Mouse (Mus musculus) MEL (cell line): Measurements from ENCODE around the gene Ugt2b34. TPM values are rescaled to one million over a fixed set of nuclear protein-coding genes. Genes with fewer than 3 reads are reported as not detected.

Source experiments
- DNase-seq: peaks from one replicate; pipeline ENCODE4 v3.0.0; 2011; ENCODE audit warnings: low read depth, low spot score
- H3K27ac ChIP-seq: 2 replicates; pipeline ENCODE4 v1.5.1; 2012; ENCODE audit warnings: low read depth, mild to moderate bottlenecking, control low read depth, low read length, moderate library complexity; ENCODE audit not compliant: control insufficient read depth
- H3K27me3 ChIP-seq, 2 experiments: fragments of 150-350 bp in 1 of 2; sonication (generic) in 1 of 2; 2 replicates each; pipeline ENCODE4 v1.6.1; 2012; ENCODE audit warnings: low read length in 2 of 2, mild to moderate bottlenecking in 2 of 2, improper control_type of control experiment in 1 of 2, moderate library complexity in 1 of 2; ENCODE audit not compliant: insufficient read depth in 2 of 2, control insufficient read depth in 1 of 2
- H3K36me3 ChIP-seq, 2 experiments: 2 replicates each; pipeline ENCODE4 v1.6.1; 2012 to 2014; ENCODE audit warnings: low read length in 2 of 2, improper control_type of control experiment in 1 of 2, inconsistent platforms in 1 of 2, mild to moderate bottlenecking in 1 of 2; ENCODE audit not compliant: insufficient read depth in 2 of 2, control insufficient read depth in 1 of 2
- H3K4me1 ChIP-seq, 2 experiments: fragments of 150-350 bp in 1 of 2; sonication (generic) in 1 of 2; 2 replicates each; pipeline ENCODE4 v1.6.1; 2012; ENCODE audit warnings: low read length in 2 of 2, improper control_type of control experiment in 1 of 2, mild to moderate bottlenecking in 1 of 2; ENCODE audit not compliant: insufficient read depth in 2 of 2, control insufficient read depth in 1 of 2
- H3K4me3 ChIP-seq, 2 experiments: fragments of 150-350 bp in 1 of 2; sonication (generic) in 1 of 2; 2 replicates each; pipeline ENCODE4 v1.5.1; 2012; ENCODE audit warnings: low read depth in 2 of 2, low read length in 2 of 2, mild to moderate bottlenecking in 2 of 2, moderate library complexity in 2 of 2, control low read depth in 1 of 2, improper control_type of control experiment in 1 of 2; ENCODE audit not compliant: control insufficient read depth in 1 of 2, insufficient read depth in 1 of 2
- H3K79me2 ChIP-seq: 2 replicates; pipeline ENCODE4 v1.6.1; 2012; ENCODE audit warnings: mild to moderate bottlenecking, low read length, moderate library complexity; ENCODE audit not compliant: control insufficient read depth, poor library complexity, insufficient read depth
- H3K9ac ChIP-seq: 2 replicates; pipeline ENCODE4 v1.6.1; 2012; ENCODE audit warnings: low read depth, mild to moderate bottlenecking, control low read depth, low read length, moderate library complexity; ENCODE audit not compliant: control insufficient read depth, poor library complexity, severe bottlenecking
- H3K9me3 ChIP-seq: fragments of 150-350 bp; sonication (generic); replicated peaks from 2 replicates; pipeline ENCODE4 v1.6.1; 2012; ENCODE audit warnings: mild to moderate bottlenecking, low read length, improper control_type of control experiment, moderate library complexity; ENCODE audit not compliant: insufficient read depth
- CHD1 ChIP-seq: IDR thresholded peaks from 2 replicates; pipeline ENCODE4 v1.6.1; 2012; ENCODE audit warnings: low read depth, mild to moderate bottlenecking, inconsistent platforms, low read length, improper control_type of control experiment
- CTCF ChIP-seq, 3 experiments: IDR thresholded peaks in 2 of 3; conservative IDR thresholded peaks in 1 of 3; 2 replicates each; pipeline ENCODE4 v1.5.1; 2011 to 2012; ENCODE audit warnings: low read length in 3 of 3, low read depth in 2 of 3, mild to moderate bottlenecking in 2 of 3, improper control_type of control experiment in 1 of 3, inconsistent platforms in 1 of 3, mixed read lengths in 1 of 3, moderate library complexity in 1 of 3; ENCODE audit not compliant: control insufficient read depth in 1 of 3, insufficient read depth in 1 of 3, poor library complexity in 1 of 3, severe bottlenecking in 1 of 3
- ETS1 ChIP-seq: IDR thresholded peaks from 2 replicates; pipeline ENCODE4 v1.6.1; 2012; ENCODE audit warnings: low read depth, mild to moderate bottlenecking, inconsistent platforms, low read length, improper control_type of control experiment, moderate library complexity
- GATA1 ChIP-seq: IDR thresholded peaks from 2 replicates; pipeline ENCODE4 v1.6.1; 2011; ENCODE audit warnings: low read depth, low read length, improper control_type of control experiment
- HCFC1 ChIP-seq: IDR thresholded peaks from 2 replicates; pipeline ENCODE4 v1.6.1; 2012; ENCODE audit warnings: low read depth, mild to moderate bottlenecking, inconsistent platforms, low read length, improper control_type of control experiment, moderate library complexity
- JUND ChIP-seq: IDR thresholded peaks from 2 replicates; pipeline ENCODE4 v1.6.1; 2011; ENCODE audit warnings: low read depth, mild to moderate bottlenecking, improper control_type of control experiment, low read length
- KAT2A ChIP-seq: conservative IDR thresholded peaks from 2 replicates; pipeline ENCODE4 v1.6.1; 2012; ENCODE audit warnings: low read depth, low read length, improper control_type of control experiment, inconsistent platforms
- MAFK ChIP-seq: IDR thresholded peaks from 2 replicates; pipeline ENCODE4 v1.6.1; 2011; ENCODE audit warnings: low read depth, mild to moderate bottlenecking, low read length, improper control_type of control experiment, borderline replicate concordance
- MAX ChIP-seq: IDR thresholded peaks from 2 replicates; pipeline ENCODE4 v1.6.1; 2011; ENCODE audit warnings: low read length, improper control_type of control experiment
- MEF2A ChIP-seq: IDR thresholded peaks from 2 replicates; pipeline ENCODE4 v1.6.1; 2014; ENCODE audit warnings: low read depth, mild to moderate bottlenecking, inconsistent platforms, low read length, improper control_type of control experiment; ENCODE audit not compliant: poor library complexity, insufficient replicate concordance, severe bottlenecking; ENCODE audit errors: extremely low read depth
- MYB ChIP-seq: IDR thresholded peaks from 2 replicates; pipeline ENCODE4 v1.6.1; 2011; ENCODE audit warnings: mild to moderate bottlenecking, low read depth, low read length, improper control_type of control experiment
- MYC ChIP-seq: IDR thresholded peaks from 2 replicates; pipeline ENCODE4 v1.6.1; 2011; ENCODE audit warnings: low read depth, mild to moderate bottlenecking, low read length, improper control_type of control experiment, moderate library complexity
- POLR2A ChIP-seq, 2 experiments: IDR thresholded peaks; 2 replicates each; pipeline ENCODE4 v1.6.1; 2011 to 2012; ENCODE audit warnings: low read length in 2 of 2, mild to moderate bottlenecking in 2 of 2, control low read depth in 1 of 2, improper control_type of control experiment in 1 of 2, low read depth in 1 of 2, moderate library complexity in 1 of 2; ENCODE audit not compliant: control insufficient read depth in 1 of 2, insufficient read depth in 1 of 2, poor library complexity in 1 of 2
- RAD21 ChIP-seq: IDR thresholded peaks from 2 replicates; pipeline ENCODE4 v1.6.1; 2011; ENCODE audit warnings: mild to moderate bottlenecking, low read depth, low read length, improper control_type of control experiment
- RCOR1 ChIP-seq: IDR thresholded peaks from 2 replicates; pipeline ENCODE4 v1.6.1; 2012; ENCODE audit warnings: low read depth, mild to moderate bottlenecking, inconsistent platforms, low read length, improper control_type of control experiment
- SIN3A ChIP-seq: IDR thresholded peaks from 2 replicates; pipeline ENCODE4 v1.6.1; 2012; ENCODE audit warnings: low read length, improper control_type of control experiment, inconsistent platforms
- TAL1 ChIP-seq: IDR thresholded peaks from 2 replicates; pipeline ENCODE4 v1.6.1; 2012; ENCODE audit warnings: mild to moderate bottlenecking, inconsistent platforms, low read length, moderate library complexity, mixed read lengths
- TBP ChIP-seq: IDR thresholded peaks from 2 replicates; pipeline ENCODE4 v1.8.0; 2011; ENCODE audit warnings: low read depth, low read length, improper control_type of control experiment
- USF2 ChIP-seq, 2 experiments: IDR thresholded peaks; 2 replicates each; pipeline ENCODE4 v1.6.1; 2011 to 2012; ENCODE audit warnings: improper control_type of control experiment in 2 of 2, low read length in 2 of 2, borderline replicate concordance in 1 of 2, inconsistent platforms in 1 of 2, low read depth in 1 of 2, mild to moderate bottlenecking in 1 of 2; ENCODE audit not compliant: insufficient read depth in 1 of 2
- ZC3H11A ChIP-seq: IDR thresholded peaks from 2 replicates; pipeline ENCODE4 v1.6.1; 2012; ENCODE audit warnings: low read depth, mild to moderate bottlenecking, inconsistent platforms, low read length, improper control_type of control experiment
- ZKSCAN1 ChIP-seq: IDR thresholded peaks from 2 replicates; pipeline ENCODE4 v1.6.1; 2012; ENCODE audit warnings: low read depth, mild to moderate bottlenecking, inconsistent platforms, low read length, improper control_type of control experiment, moderate library complexity
- ZMIZ1 ChIP-seq: IDR thresholded peaks from 2 replicates; pipeline ENCODE4 v1.6.1; 2012; ENCODE audit warnings: low read depth, mild to moderate bottlenecking, inconsistent platforms, low read length, improper control_type of control experiment, moderate library complexity
- polyA plus RNA-seq, 2 experiments: library from polyadenylated mRNA; stranded (reverse) in 1 of 2; unstranded in 1 of 2; fragments of >175 nt in 1 of 2; fragments of >200 nt in 1 of 2; gene quantifications; 2 replicates each; pipeline versions ENCODE4 v1.2.1 to v1.2.4; 2012; ENCODE audit warnings: low replicate concordance in 2 of 2, low read depth in 1 of 2; ENCODE audit not compliant: insufficient read length in 2 of 2, insufficient read depth in 1 of 2, missing spikeins in 1 of 2
- total RNA-seq: library from RNA; depleted of rRNA; stranded (reverse); fragments of 300-350 nt; gene quantifications from 2 replicates; pipeline ENCODE4 v1.2.3, GENCODE M21; 2012

Gene Ugt2b34
- total and polyA plus RNA-seq, 3 experiments, result not detected

DNA sequence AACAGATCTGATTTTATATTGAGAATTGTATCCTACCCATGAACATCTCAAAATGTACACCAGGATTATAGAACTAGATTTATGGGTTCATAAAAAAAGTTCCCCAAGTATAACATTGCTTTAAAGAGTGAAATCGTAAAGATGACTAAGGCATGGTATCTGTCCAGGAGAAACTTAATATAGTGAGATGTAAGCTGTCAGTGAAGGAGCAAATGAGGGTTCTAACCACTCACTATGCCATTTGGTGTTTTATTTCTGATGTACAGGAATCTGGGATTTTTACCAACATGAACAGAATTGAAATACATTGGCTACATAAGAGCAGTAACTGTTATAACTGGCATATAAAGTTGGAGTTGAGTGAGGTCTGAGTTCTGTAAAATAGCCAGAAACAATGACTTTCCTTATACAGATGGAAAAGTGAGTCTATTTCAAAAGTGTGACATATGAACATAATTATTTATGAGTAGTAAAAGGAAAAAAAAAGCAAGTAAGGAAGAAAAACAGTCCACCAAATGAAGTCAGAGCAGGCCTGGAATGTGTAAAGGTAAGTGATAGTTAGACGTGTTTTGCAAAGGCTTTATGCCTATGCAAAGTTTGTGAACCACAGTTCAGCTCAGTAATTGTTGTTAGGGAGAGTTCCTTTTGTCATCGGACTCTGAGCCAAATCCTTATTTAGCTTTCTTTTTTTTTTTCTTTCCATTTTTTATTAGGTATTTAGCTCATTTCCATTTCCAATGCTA lies 4.8 kb upstream of the Ugt2b34 start:
- no peaks in the 10 kb centered on the region for H3K9me3 ChIP-seq
- H3K4me3 ChIP-seq, result no peak overlapping the region
- DNase-seq, result no peak
- no peak overlapping the region for H3K27ac ChIP-seq
- H3K79me2 ChIP-seq, result no peaks in the 10 kb centered on the region
- H3K9ac ChIP-seq, result no peak overlapping the region
- no peaks in the 10 kb centered on the region for H3K4me1 ChIP-seq
- no peaks in the 10 kb centered on the region for H3K36me3 ChIP-seq
- no peak for TF ChIP-seq ZKSCAN1
- TF ChIP-seq CTCF (IDR thresholded peaks at IDR 0.05 in 2 of 3, conservative IDR thresholded peaks at IDR 0.05 in 1 of 3; ENCODE audit: control insufficient read depth in 1 of 3, insufficient read depth in 1 of 3, low read depth in 2 of 3, low read length in 3 of 3, poor library complexity in 1 of 3, severe bottlenecking in 1 of 3), result no peak
- TF ChIP-seq TBP, result no peak
- no peak for TF ChIP-seq GATA1
- no peak for TF ChIP-seq CHD1
- TF ChIP-seq, all 39 proteins: peak for 0
- no peaks in the 10 kb centered on the region for H3K27me3 ChIP-seq

DNA sequence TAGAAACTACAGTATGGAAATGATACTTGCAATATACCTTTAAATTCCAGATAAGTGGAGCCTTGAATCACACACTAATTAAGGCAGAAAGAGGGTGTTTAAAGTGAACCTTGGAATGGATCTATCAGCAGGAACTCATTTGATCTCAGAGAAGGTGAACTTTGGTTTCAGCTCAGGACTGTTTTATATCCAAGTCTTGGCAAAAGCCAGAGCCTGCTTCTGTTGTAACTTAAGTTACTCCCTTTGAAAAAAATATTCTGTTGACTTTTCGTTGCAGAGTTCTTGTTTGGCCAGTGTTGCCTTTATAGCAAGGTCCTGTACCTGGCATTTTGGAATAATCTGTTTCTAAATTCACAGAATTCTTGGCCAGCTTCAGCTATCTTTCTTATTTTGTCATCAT lies 4.0 kb upstream of the Ugt2b34 start:
- no peak overlapping the region for H3K27ac ChIP-seq
- H3K4me3 ChIP-seq, result no peak overlapping the region
- no peaks in the 10 kb centered on the region for H3K9me3 ChIP-seq
- no peaks in the 10 kb centered on the region for H3K27me3 ChIP-seq
- TF ChIP-seq RAD21, result no peak
- no peak for TF ChIP-seq POLR2A (IDR thresholded peaks at IDR 0.05; ENCODE audit: control insufficient read depth in 1 of 2, insufficient read depth in 1 of 2, low read depth in 1 of 2, low read length in 2 of 2, poor library complexity in 1 of 2)
- no peak for TF ChIP-seq MAFK
- TF ChIP-seq MYC, result no peak
- no peak for TF ChIP-seq GATA1
- TF ChIP-seq SIN3A, result no peak
- TF ChIP-seq JUND, result no peak
- TF ChIP-seq ZMIZ1, result no peak
- no peak for TF ChIP-seq RCOR1
- no peak for TF ChIP-seq ZC3H11A
- TF ChIP-seq ZKSCAN1, result no peak
- no peak for TF ChIP-seq ETS1
- no peak for TF ChIP-seq CHD1
- no peak for TF ChIP-seq MAX
- TF ChIP-seq HCFC1, result no peak
- TF ChIP-seq KAT2A, result no peak
- TF ChIP-seq USF2 (IDR thresholded peaks at IDR 0.05; ENCODE audit: borderline replicate concordance in 1 of 2, insufficient read depth in 1 of 2, low read depth in 1 of 2, low read length in 2 of 2), result no peak
- no peak for TF ChIP-seq TAL1
- no peak for TF ChIP-seq MYB
- TF ChIP-seq MEF2A, result no peak
- no peaks in the 10 kb centered on the region for H3K4me1 ChIP-seq
- H3K79me2 ChIP-seq, result no peaks in the 10 kb centered on the region
- no peak overlapping the region for H3K9ac ChIP-seq
- H3K36me3 ChIP-seq, result no peaks in the 10 kb centered on the region
- DNase-seq, result no peak
